ENCODE assay signal across 9 mouse cellular contexts in the genomic region with DNA sequence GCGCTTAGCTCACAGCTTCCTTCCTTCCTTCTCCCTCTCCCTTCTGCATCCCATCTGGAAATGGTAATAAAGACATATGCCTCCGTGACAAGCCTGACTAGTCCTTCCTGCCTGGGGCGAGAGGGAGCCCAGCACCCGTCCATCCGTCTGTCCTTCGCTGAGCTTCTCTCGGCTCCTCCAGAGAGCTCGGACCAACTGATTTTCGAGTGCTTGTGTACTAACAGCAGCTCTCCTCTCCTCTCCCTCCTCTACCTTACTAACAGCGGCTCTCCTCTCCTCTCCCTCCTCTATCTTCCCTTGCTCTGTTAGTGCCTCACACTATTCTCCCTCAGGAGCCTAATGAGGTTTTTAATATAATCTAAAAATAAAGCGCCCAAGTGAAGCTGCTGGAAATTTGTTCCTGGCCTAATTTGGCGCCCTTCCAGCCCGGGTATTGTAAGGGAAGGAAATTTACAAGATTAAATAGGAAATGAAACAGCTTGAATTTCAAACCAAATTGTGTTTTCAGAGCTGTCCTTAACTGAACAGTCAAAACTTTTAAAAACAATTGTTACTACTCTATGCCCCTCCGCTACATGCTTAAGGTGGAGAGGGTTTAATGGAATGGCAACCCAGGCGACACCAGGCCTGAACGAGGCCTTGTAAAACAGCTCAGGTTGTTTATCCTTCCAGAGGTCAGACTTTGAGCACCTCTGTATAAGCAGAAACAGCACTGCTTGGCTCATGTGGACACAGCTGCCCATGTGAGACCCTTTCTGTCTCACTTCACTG. TPM values are rescaled to one million over a fixed set of nuclear protein-coding genes. Genes with fewer than 3 reads are reported as not detected.
A peak's percentile ranks its signal among the peaks of the same experiment; 100 is the strongest.
DNase-seq lines count a peak whose midpoint lies in the region; ATAC-seq lines count a peak whose summit lies in the region.
"Had no signal": no experiment of that assay in that cellular context is flagged by ENCODE, and none has a peak within 500 bp of the region (broad histone marks: within the 10 kb centered on the region; RNA-seq: fewer than 3 reads in every experiment).

No protein-coding gene starts in this region.

- DNase-seq in forebrain, embryonic 11.5 days (ENCODE audit: low spot score), result no peak
- DNase-seq in right cerebral cortex, adult 2 months (ENCODE audit: low spot score in 2 of 2), result peak; percentile 6 to 34
- DNase-seq in right cerebral cortex, postnatal 25 days, result no peak
- peak; percentile 57 for DNase-seq in kidney, postnatal 14 days
- DNase-seq in left cerebral cortex, adult 8-10 months (ENCODE audit: low spot score in 2 of 2), result no peak
- DNase-seq in embryo, embryonic 10.5 days (ENCODE audit: low spot score), result no peak
- DNase-seq in cerebellum, postnatal 4 days (ENCODE audit: low spot score in 2 of 2), result no peak

- no peak overlapping the region for H3K4me2 ChIP-seq in forebrain, embryonic 12.5 days
- H3K4me2 ChIP-seq in forebrain, embryonic 11.5 days (ENCODE audit: low read depth, low read length, severe bottlenecking), result no peak overlapping the region

- no peaks in the 10 kb centered on the region for H3K27me3 ChIP-seq in forebrain, embryonic 12.5 days
- H3K27me3 ChIP-seq in forebrain, embryonic 11.5 days (ENCODE audit: control insufficient read depth, insufficient read depth, low read length), result no peaks in the 10 kb centered on the region

- no peak overlapping the region for H3K4me3 ChIP-seq in forebrain, embryonic 12.5 days (replicated peaks)
- no peak overlapping the region for H3K4me3 ChIP-seq in forebrain, embryonic 11.5 days (ENCODE audit: low read depth, low read length)

- H3K9ac ChIP-seq in forebrain, embryonic 12.5 days, result no peak overlapping the region
- no peak overlapping the region for H3K9ac ChIP-seq in forebrain, embryonic 11.5 days (ENCODE audit: low read length)

- peaks cover 57% of the 10 kb centered on the region for H3K36me3 ChIP-seq in forebrain, embryonic 12.5 days (replicated peaks)
- H3K36me3 ChIP-seq in forebrain, embryonic 11.5 days (ENCODE audit: control insufficient read depth, insufficient read depth, low read length), result no peaks in the 10 kb centered on the region

- no peak for ATAC-seq in forebrain, embryonic 12.5 days (ENCODE audit: low FRiP score)
- no peak for ATAC-seq in forebrain, embryonic 11.5 days (replicated peaks; ENCODE audit: low FRiP score)

- peak overlapping the region; percentile 42; the same call in 1 of the 2 replicates for H3K27ac ChIP-seq in forebrain, embryonic 12.5 days
- H3K27ac ChIP-seq in forebrain, embryonic 11.5 days (ENCODE audit: low read depth, low read length), result no peak overlapping the region

- H3K4me1 ChIP-seq in forebrain, embryonic 12.5 days, result no peaks in the 10 kb centered on the region
- H3K4me1 ChIP-seq in forebrain, embryonic 11.5 days (replicated peaks; ENCODE audit: control insufficient read depth, insufficient read depth, low read length), result no peaks in the 10 kb centered on the region

- 85% methylated on average over 16 of the region's 16 CpGs for WGBS in forebrain, embryonic 12.5 days
- WGBS in forebrain, embryonic 11.5 days, result 85% methylated on average over 16 of the region's 16 CpGs

- H3K9me3 ChIP-seq in forebrain, embryonic 12.5 days, result no peaks in the 10 kb centered on the region
- H3K9me3 ChIP-seq in forebrain, embryonic 11.5 days (ENCODE audit: control insufficient read depth, low read length), result no peaks in the 10 kb centered on the region

RNA-seq across cellular contexts. Expression of a gene that starts 16.9 kb away (rescaled TPM):
- not detected in 2 replicates for polyA plus RNA-seq in forebrain, embryonic 12.5 days (2016; fragmentation: Nextera tagmentation; extraction: Ambion mirVana)
- polyA plus RNA-seq in forebrain, embryonic 11.5 days (2014; fragmentation: Nextera tagmentation; extraction: Ambion mirVana), result not detected in 2 replicates
- not detected for total RNA-seq in left cerebral cortex, adult 8-10 months (2022)
- total RNA-seq: layer of hippocampus, postnatal 25 days had no signal

RNA-seq across cellular contexts. Expression of a gene that starts 35.0 kb away (rescaled TPM):
- polyA plus RNA-seq in forebrain, embryonic 12.5 days (2016; fragmentation: Nextera tagmentation; extraction: Ambion mirVana), result 11.0 and 13.8 TPM in 2 replicates
- 10.5 and 11.5 TPM in 2 replicates for polyA plus RNA-seq in forebrain, embryonic 11.5 days (2014; fragmentation: Nextera tagmentation; extraction: Ambion mirVana)
- total RNA-seq in left cerebral cortex, adult 8-10 months (2022), result 100 to 1,000 TPM; 117 to 139 (median 129) TPM

RNA-seq across cellular contexts. Expression of a gene that starts 42.7 kb away (rescaled TPM):
- 43.1 and 47.7 TPM in 2 replicates for polyA plus RNA-seq in forebrain, embryonic 12.5 days (2016; fragmentation: Nextera tagmentation; extraction: Ambion mirVana)
- 34.7 and 38.4 TPM in 2 replicates for polyA plus RNA-seq in forebrain, embryonic 11.5 days (2014; fragmentation: Nextera tagmentation; extraction: Ambion mirVana)
- 10 to 100 TPM; 23.9 to 29.7 (median 27.3) TPM for total RNA-seq in left cerebral cortex, adult 8-10 months (2022)

Comparison
In these comparisons a context has a peak if more than half of its experiments do, and no peak if none do; other contexts are left out.
1. DNase-seq: peak in right cerebral cortex, adult 2 months (2 of 2) and kidney, postnatal 14 days (single experiment); none in forebrain, embryonic 11.5 days (single experiment), right cerebral cortex, postnatal 25 days (single experiment), left cerebral cortex, adult 8-10 months (0 of 2), embryo, embryonic 10.5 days (single experiment) and cerebellum, postnatal 4 days (0 of 2).